Mouse (Mus musculus): Measurements from ENCODE around the gene Mroh2a.

The Mroh2a gene

GRCm38 (mm10) chr1:88309020-88309419, 82.2 kb downstream of the Mroh2a start:
- DNase-seq (ENCODE audit: extremely low spot score, low spot score), result no peak

DNA sequence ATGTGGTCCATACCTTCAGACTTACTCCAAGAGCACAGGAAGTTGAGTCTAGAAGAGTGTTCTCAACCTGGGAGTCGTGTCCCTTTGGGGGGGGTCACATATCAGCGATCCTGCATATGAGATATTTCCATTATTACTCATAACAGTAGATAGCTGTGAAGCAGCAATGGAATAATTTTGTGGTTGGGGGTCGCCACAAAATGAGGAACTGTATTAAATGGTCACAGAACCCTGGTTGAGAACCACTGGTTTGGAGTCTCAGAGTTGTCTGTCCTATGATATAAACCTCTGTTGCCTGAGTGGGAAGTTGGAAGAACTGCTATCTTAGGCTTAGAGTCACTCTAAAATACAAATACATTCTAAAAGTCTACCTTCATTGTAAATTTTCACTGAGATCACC, 83.1 kb downstream of the Mroh2a start:
- DNase-seq (ENCODE audit: extremely low spot score, low spot score), result no peak

- no peak for DNase-seq (ENCODE audit: extremely low spot score, low spot score)
Observed at GRCm38 (mm10) chr1:88310349-88310748, 83.6 kb downstream of the Mroh2a start.
